Mouse (Mus musculus): ENCODE results near the gene Cotl1. TPM values are rescaled to one million over a fixed set of nuclear protein-coding genes. Genes with fewer than 3 reads are reported as not detected.

Cotl1 gene
- total and polyA plus RNA-seq, 2 experiments, result 12.4 to 40.3 TPM

DNA sequence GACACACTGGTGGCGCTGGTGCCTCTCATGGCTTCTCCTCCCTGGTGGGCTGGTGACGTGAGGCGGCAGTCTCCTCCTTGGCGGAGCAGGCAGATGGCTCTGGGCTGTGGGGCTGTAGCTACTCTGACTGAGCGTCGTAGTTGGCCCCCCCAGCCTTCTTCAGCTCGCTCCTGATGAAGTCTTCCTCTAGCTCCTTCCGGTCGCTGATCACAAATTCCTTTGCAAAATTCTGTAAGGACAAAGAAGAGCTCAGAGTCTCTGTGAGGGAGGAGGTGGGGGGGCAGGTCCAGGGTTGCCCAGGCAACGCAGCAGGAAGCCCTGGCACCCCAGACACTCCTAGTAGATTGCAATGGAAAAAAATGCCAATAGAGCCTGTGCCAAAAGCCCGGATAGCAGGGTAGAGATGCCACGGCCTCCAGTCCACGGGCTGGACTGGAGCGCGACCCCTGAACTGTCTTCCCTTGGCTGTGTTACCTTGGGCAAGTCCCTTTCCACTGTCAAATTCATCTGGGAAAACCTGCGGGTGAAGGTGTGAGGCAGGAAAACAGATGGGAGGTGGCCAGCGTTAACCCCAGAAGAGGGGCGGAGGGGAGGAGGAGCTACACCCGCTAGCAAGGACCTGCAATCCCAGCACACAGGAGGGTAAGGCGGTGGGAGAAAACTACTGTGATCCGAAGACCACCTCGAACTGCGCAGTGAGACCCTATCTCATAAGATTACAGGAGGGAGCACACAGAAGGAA lies 30.0 kb downstream of the Cotl1 start:
- Histone ChIP-seq H3K79me2 (ENCODE audit: control insufficient read depth, insufficient read depth, low read length) (no peaks in the 10 kb centered on the region), H3K27ac (replicated peaks; ENCODE audit: insufficient read depth, low read depth, low read length) (no peak overlapping the region), H3K27me3 (ENCODE audit: control insufficient read depth, insufficient read depth, low read length) (no peaks in the 10 kb centered on the region), H3K9ac (ENCODE audit: low read depth, low read length) (no peak overlapping the region), H3K4me3 (ENCODE audit: insufficient read depth, low read depth, low read length) (no peak overlapping the region), H3K4me1 (ENCODE audit: control insufficient read depth, insufficient read depth, low read length) (peaks cover 3% of the 10 kb centered on the region; the same call in 1 of the 2 replicates), H3K36me3 (ENCODE audit: control insufficient read depth, insufficient read depth, low read length) (no peaks in the 10 kb centered on the region)
- 88% methylated on average over 23 of the region's 23 CpGs for WGBS
- no peak for DNase-seq (ENCODE audit: extremely low read depth, low read depth, low spot score)
- no peak for TF ChIP-seq CTCF (IDR thresholded peaks at IDR 0.05; ENCODE audit: low read depth, low read length)
- TF ChIP-seq POLR2A (IDR thresholded peaks at IDR 0.05; ENCODE audit: extremely low read depth, insufficient read depth, low read length), result no peak

DNA sequence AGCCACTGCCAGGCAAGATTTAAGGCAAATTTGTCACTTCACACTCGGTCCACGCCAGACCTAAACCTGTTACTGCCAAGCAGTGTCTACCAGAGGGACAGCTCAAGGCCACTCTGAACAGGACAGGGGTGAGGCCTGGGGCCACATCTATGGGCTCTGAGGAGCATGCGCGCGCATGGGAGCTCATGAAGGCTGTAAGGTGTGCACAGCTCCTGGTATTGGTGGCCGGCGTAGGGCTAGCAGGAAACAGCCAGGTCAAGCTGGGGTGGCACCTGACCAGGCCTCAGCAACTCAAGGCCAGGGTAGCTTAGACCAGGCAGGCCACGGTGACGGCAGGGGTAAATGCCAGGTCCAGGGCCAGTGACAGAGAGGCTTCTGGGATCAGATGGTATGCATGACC lies 30.7 kb downstream of the Cotl1 start:
- H3K27me3 ChIP-seq (ENCODE audit: control insufficient read depth, insufficient read depth, low read length), result no peaks in the 10 kb centered on the region
- H3K4me1 ChIP-seq (ENCODE audit: control insufficient read depth, insufficient read depth, low read length), result peaks cover 3% of the 10 kb centered on the region; the same call in 1 of the 2 replicates
- H3K36me3 ChIP-seq (ENCODE audit: control insufficient read depth, insufficient read depth, low read length), result no peaks in the 10 kb centered on the region
- TF ChIP-seq POLR2A (IDR thresholded peaks at IDR 0.05; ENCODE audit: extremely low read depth, insufficient read depth, low read length), result no peak
- no peak for TF ChIP-seq CTCF (IDR thresholded peaks at IDR 0.05; ENCODE audit: low read depth, low read length)
- WGBS, result 95% methylated on average over 9 of the region's 9 CpGs
- no peak overlapping the region for H3K4me3 ChIP-seq (ENCODE audit: insufficient read depth, low read depth, low read length)
- DNase-seq (ENCODE audit: extremely low read depth, low read depth, low spot score), result no peak
- H3K79me2 ChIP-seq (ENCODE audit: control insufficient read depth, insufficient read depth, low read length), result no peaks in the 10 kb centered on the region
- no peak overlapping the region for H3K9ac ChIP-seq (ENCODE audit: low read depth, low read length)
- H3K27ac ChIP-seq (replicated peaks; ENCODE audit: insufficient read depth, low read depth, low read length), result no peak overlapping the region

DNA sequence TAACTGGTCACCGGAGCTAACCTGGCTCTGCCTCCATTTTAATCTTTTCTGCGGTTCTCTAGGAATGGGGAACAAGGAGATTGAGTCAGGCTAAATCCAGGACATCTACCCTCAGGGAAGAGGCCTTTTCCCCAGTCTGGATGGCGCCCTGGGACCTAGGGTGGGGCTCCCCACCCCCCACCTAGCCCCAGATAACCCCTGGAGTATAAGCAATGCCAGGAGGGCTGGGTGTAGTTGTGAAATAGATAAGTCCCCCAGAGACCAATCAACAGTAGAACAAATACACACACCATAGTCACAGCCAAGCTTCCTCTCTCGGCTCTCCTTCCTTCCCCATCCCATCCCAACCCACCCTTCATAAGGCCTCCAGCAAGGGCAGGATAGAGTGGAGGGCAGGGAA lies 32.7 kb downstream of the Cotl1 start:
- Histone ChIP-seq H3K4me1 (ENCODE audit: control insufficient read depth, insufficient read depth, low read length) (no peaks in the 10 kb centered on the region), H3K36me3 (ENCODE audit: control insufficient read depth, insufficient read depth, low read length) (no peaks in the 10 kb centered on the region), H3K4me3 (ENCODE audit: insufficient read depth, low read depth, low read length) (no peak overlapping the region), H3K9ac (ENCODE audit: low read depth, low read length) (no peak overlapping the region), H3K27me3 (ENCODE audit: control insufficient read depth, insufficient read depth, low read length) (no peaks in the 10 kb centered on the region), H3K27ac (replicated peaks; ENCODE audit: insufficient read depth, low read depth, low read length) (no peak overlapping the region), H3K79me2 (ENCODE audit: control insufficient read depth, insufficient read depth, low read length) (no peaks in the 10 kb centered on the region)
- 75% methylated on average over 4 of the region's 4 CpGs for WGBS
- no peak for DNase-seq (ENCODE audit: extremely low read depth, low read depth, low spot score)
- no peak for TF ChIP-seq CTCF (IDR thresholded peaks at IDR 0.05; ENCODE audit: low read depth, low read length)
- TF ChIP-seq POLR2A (IDR thresholded peaks at IDR 0.05; ENCODE audit: extremely low read depth, insufficient read depth, low read length), result no peak

DNA sequence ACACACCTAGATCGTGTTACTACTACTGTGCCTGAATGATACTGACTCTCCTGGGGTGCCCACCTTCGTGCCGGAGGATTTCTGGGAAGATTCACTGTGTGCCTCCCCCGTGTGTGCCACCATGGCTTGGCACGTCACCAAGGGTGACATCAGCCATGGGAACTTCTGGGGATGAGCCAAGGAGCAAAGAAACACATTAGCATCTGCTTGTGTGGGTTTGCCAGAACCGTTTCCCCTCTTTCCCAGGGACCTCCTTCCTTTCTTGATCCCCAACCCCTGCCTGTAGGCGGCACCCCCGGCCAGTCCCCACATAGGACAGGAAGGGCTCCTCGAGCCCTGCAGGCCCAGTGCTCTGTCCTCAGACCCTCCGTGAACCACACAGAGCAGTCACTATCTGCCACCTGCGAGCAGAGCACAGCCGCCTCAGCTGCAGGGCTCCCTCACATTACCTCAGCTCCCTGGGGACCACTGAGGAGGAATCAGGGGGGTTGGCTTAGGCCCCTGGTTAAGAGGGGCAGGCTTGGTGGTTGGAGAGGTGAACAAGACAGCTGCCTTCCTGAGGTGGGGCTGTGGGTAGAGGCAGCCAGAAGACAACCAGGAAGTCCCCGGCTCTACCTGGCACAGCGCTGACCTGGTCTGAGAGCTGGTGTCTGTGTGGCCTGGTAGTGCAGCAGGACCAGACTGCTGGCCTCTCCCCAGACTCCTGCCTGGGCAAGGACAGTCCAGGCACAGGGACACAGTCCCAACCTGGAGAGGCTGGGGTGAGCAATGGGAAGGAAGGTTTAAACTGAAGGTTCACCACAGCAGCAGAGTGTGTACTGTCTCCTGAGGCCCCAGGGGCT lies 33.7 kb downstream of the Cotl1 start:
- no peak overlapping the region for H3K4me3 ChIP-seq (ENCODE audit: insufficient read depth, low read depth, low read length)
- H3K27me3 ChIP-seq (ENCODE audit: control insufficient read depth, insufficient read depth, low read length), result no peaks in the 10 kb centered on the region
- TF ChIP-seq CTCF (IDR thresholded peaks at IDR 0.05; ENCODE audit: low read depth, low read length), result no peak
- H3K4me1 ChIP-seq (ENCODE audit: control insufficient read depth, insufficient read depth, low read length), result no peaks in the 10 kb centered on the region
- no peak for DNase-seq (ENCODE audit: extremely low read depth, low read depth, low spot score)
- H3K9ac ChIP-seq (ENCODE audit: low read depth, low read length), result no peak overlapping the region
- no peak overlapping the region for H3K27ac ChIP-seq (replicated peaks; ENCODE audit: insufficient read depth, low read depth, low read length)
- no peaks in the 10 kb centered on the region for H3K79me2 ChIP-seq (ENCODE audit: control insufficient read depth, insufficient read depth, low read length)
- H3K36me3 ChIP-seq (ENCODE audit: control insufficient read depth, insufficient read depth, low read length), result no peaks in the 10 kb centered on the region
- WGBS, result 72% methylated on average over 14 of the region's 14 CpGs

DNA sequence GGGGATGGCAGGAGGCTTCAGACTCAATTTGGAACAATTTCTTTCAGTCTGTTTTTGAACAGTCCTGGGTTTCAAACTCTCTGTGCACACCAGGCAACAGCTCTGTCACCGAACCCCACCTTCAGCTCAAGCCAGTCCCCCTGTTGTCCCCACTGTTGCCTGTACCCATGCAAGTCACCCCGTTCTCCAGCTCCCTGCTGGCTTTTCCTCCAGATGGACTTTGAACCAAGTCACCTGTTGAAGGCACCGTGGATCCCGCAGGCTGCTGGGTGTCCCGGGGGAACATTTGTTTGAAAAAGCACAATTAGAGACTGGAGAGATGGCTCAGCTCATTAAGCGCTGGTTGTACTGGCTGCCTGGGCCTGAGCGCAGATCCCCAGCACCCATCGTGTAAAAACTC lies 35.1 kb downstream of the Cotl1 start:
- H3K36me3 ChIP-seq (ENCODE audit: control insufficient read depth, insufficient read depth, low read length), result no peaks in the 10 kb centered on the region
- no peaks in the 10 kb centered on the region for H3K4me1 ChIP-seq (ENCODE audit: control insufficient read depth, insufficient read depth, low read length)
- no peak overlapping the region for H3K9ac ChIP-seq (ENCODE audit: low read depth, low read length)
- TF ChIP-seq CTCF (IDR thresholded peaks at IDR 0.05; ENCODE audit: low read depth, low read length), result no peak
- no peak for TF ChIP-seq POLR2A (IDR thresholded peaks at IDR 0.05; ENCODE audit: extremely low read depth, insufficient read depth, low read length)
- no peaks in the 10 kb centered on the region for H3K79me2 ChIP-seq (ENCODE audit: control insufficient read depth, insufficient read depth, low read length)
- H3K27me3 ChIP-seq (ENCODE audit: control insufficient read depth, insufficient read depth, low read length), result no peaks in the 10 kb centered on the region
- no peak for DNase-seq (ENCODE audit: extremely low read depth, low read depth, low spot score)
- WGBS, result 45% methylated on average over 8 of the region's 8 CpGs
- no peak overlapping the region for H3K4me3 ChIP-seq (ENCODE audit: insufficient read depth, low read depth, low read length)
- no peak overlapping the region for H3K27ac ChIP-seq (replicated peaks; ENCODE audit: insufficient read depth, low read depth, low read length)

DNA sequence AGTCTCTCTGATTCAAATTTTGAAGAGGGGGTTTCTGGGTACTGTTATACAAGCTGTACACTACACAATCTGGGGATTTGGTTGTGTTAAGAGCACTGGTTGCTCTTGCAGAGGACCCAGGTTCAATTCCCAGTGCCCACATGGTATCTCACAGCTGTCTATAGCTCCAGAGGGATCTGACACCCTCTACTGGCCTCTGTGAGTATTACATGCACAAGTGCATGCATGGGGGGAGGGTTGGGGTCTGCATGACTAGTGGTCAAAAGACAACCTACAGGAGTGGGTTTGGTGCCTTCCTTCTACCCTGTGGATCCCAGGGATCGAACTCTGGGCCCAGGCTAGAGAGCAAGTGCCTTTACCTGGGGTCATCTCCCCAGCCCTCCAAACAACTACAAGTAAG lies 37.8 kb downstream of the Cotl1 start:
- H3K27me3 ChIP-seq (ENCODE audit: control insufficient read depth, insufficient read depth, low read length), result no peaks in the 10 kb centered on the region
- TF ChIP-seq POLR2A (IDR thresholded peaks at IDR 0.05; ENCODE audit: extremely low read depth, insufficient read depth, low read length) (no peak), CTCF (IDR thresholded peaks at IDR 0.05; ENCODE audit: low read depth, low read length) (peak; percentile 47; the same call in 1 of the 2 replicates)
- WGBS, result 95% methylated on average over 1 of the region's 1 CpGs
- no peak overlapping the region for H3K4me3 ChIP-seq (ENCODE audit: insufficient read depth, low read depth, low read length)
- no peak for DNase-seq (ENCODE audit: extremely low read depth, low read depth, low spot score)
- no peaks in the 10 kb centered on the region for H3K36me3 ChIP-seq (ENCODE audit: control insufficient read depth, insufficient read depth, low read length)
- H3K79me2 ChIP-seq (ENCODE audit: control insufficient read depth, insufficient read depth, low read length), result no peaks in the 10 kb centered on the region
- no peaks in the 10 kb centered on the region; the same call in 1 of the 2 replicates for H3K4me1 ChIP-seq (ENCODE audit: control insufficient read depth, insufficient read depth, low read length)
- H3K9ac ChIP-seq (ENCODE audit: low read depth, low read length), result no peak overlapping the region
- H3K27ac ChIP-seq (replicated peaks; ENCODE audit: insufficient read depth, low read depth, low read length), result no peak overlapping the region
